Mouse (Mus musculus) megakaryocyte-erythroid progenitor cell, adult 5-6 weeks (primary cell): Measurements from ENCODE around the gene Mfsd14a. TPM values are rescaled to one million over a fixed set of nuclear protein-coding genes. Genes with fewer than 3 reads are reported as not detected.
"Not testable (repeated sequence)": the region's sequence is repeated elsewhere in the genome, so short reads cannot be mapped to it uniquely, and the experiment has no call there.

Experiments used
- ATAC-seq: replicated peaks from 2 replicates; pipeline ENCODE4 v1.8.0; 2016; ENCODE audit warnings: mild to moderate bottlenecking, inconsistent platforms; ENCODE audit not compliant: severe bottlenecking, poor library complexity, low FRiP score, low TSS enrichment
- total RNA-seq, 2 experiments: library from RNA; stranded (forward) in 1 of 2; stranded (reverse) in 1 of 2; fragments of 200-1000, 215-1000 nt in 1 of 2; fragments of >200 nt in 1 of 2; fragmentation: Nextera tagmentation in 1 of 2; gene quantifications; 2 replicates each; pipeline ENCODE4 v1.2.3; 2014 to 2017

The Mfsd14a gene
- total RNA-seq, 2 experiments from 2014 or later = 53.6 to 95.4 TPM

GRCm38 (mm10) chr3:116654051-116654450 is 8.4 kb downstream of the Mfsd14a start:
- not testable (repeated sequence) for ATAC-seq

DNA sequence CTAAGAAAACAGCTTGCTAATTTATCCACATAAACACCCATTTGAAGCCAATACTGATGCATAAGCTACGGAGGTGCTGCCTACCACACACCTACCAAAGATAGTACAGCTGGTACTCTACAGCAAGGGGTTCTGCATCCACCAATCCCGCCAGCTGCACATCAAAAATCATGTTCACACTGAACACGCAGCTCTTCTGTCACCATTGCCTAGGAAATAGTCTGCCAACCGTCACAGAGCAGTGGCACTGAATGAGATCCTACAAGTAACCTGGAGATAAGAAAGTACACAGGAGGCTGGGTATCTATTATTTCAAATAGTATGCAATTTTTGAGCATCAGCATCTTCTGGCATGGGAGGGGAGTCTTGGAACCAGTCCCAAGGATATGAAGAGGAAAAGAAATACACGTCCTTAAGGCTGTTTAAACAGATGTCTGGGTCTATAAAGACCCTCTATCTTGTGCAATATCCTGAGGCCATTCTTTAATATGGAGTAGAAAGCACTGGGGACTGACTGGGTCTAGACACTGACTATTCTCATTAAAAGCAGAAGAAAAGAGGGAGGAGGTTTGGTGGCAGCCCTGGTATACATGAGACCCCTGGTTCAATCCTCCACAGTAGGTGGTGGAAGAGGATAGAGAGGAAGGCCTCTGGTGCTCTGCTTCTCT is 9.1 kb downstream of the Mfsd14a start:
- ATAC-seq = peak; percentile 83

GRCm38 (mm10) chr3:116652033-116652446 is 10.4 kb downstream of the Mfsd14a start:
- ATAC-seq = no peak

DNA sequence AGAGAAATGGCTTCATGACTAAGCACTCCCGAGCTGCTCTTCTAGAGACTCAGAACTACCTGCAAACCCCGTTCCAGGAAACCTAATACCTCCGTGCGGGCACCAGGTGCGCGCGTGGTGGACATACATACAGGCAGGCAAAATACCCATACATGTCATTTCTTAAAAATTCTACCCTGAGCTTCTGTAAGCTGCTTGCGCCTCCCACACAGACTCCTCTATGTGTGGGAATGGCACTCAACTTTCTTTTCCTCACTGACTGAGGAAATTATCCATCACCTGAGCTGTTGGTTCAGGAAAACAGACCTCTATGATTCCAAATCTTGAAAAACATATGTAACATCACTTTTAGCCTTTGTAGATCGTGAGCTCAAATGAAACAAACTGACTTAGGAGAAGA is 11.8 kb downstream of the Mfsd14a start:
- ATAC-seq = no peak

DNA sequence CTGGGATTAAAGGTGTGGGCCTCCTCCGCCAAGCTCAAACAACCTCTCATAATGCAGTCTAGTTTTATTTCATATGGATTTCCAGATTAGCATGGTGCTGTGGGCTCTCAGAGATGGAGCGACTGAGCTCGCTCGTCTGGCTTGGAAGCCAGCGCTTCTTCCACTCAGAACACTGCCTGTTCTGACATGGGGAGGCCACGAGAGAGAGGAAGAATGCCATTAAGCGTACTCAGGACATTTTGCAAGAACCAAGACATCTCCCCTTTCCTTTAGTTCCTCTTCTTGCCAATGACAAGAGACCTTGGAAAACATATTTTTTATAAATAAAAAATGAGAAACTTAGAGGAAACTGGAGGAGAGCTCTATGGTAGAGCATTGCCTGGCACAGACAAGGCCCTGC is 13.7 kb downstream of the Mfsd14a start:
- no peak for ATAC-seq

GRCm38 (mm10) chr3:116646387-116646786 is 16.1 kb downstream of the Mfsd14a start:
- no peak for ATAC-seq

DNA sequence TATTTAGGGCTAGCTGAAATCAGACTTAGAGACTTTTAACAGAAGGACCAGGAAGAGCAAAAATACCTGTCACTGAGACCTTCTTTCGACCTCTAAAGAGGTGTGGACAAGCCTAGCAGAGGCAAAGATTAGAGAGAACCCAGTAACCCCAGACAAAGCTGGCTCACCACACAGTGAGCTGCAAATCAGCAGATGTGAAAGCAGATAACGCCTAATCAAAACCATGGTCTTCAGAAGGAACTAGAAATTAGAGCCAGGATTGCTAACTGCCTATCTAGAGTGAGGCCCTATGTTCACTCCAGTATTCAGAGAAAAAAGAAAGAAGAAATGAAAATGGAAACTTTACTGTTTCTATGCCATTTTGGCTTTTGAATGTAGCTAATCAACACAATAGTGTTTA is 20.1 kb downstream of the Mfsd14a start:
- peak; percentile 57 for ATAC-seq

DNA sequence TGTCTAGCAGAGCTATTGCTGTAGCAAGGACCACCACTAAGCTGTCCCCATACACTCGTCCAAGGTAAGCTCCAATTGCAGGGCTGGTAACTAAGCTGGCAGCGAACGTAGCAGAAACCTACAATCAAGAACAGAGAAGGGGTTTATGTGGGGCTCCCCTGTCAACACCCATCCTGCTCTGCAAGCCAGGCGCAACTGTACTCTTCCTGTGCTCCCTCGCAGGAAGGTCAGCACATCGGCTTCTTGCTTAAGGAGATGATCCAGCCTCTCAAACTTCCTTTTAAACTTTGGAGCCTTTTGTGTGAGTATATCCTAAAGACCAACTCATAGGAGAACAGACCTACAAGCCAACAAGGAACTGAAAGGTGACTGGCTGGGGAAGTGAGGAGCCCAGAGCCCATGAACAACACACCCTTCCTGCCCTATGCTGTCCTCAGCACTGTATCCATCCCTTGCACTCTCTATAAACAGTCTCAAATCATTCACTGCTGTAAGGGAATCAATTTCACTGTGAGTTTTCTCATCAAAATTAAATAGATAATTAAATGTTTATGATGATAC is 20.6 kb downstream of the Mfsd14a start:
- ATAC-seq = no peak

DNA sequence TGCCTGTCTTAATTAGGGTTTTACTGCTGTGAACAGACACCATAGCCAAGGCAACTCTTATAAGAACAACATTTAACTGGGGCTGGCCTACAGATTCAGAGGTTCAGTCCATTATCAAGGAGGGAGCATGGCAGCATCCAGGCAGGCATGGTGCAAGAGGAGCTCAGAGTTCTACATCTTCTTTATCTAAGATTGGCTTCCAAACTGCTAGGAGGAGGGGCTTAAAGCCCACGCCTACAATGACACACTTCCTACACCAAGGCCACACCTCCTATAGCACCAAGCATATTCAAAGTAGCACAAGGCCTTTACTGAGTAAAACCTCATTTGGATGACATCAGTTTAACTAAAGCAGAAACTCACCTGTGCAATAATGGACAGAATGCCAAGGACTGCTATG is 22.5 kb downstream of the Mfsd14a start:
- ATAC-seq = peak; percentile 81

- ATAC-seq = no peak
Measured at GRCm38 (mm10) chr3:116638572-116638971, 23.9 kb downstream of the Mfsd14a start.

DNA sequence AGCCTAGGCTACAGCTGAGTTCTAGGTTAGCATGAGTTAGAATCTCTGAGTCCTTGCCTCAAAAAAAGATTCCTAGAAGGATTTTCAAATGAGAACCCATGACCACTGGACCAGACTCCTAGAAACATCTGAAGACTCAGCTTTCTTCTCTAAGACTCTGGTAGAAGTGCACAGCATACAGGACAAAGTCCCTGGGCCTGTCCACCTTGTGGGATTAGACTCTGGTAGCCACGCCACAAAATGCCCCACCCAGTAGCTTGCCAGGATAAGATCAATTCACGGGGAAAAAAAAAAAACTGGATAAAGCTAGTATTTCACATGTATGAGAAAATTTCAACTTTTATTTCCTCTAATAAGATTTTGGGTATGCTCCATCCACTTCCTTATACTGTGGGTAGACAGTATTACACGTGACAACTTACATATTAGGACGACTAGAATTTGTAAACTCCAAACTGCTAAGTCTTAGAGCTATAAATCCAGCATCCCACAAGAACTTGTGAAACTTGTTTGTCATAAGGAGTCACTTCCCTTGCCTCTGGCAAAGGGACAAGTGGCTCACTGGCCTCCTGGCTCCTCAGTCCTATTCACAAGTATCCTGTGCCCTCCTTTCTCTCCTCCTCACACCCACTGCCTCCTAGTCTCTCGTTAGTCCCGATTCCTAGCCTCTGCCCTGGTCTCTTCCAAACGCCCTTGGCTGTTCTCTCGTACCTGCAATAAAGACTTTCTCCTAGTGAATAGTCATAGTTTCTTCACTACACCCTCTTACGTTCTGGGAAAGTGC is 24.6 kb downstream of the Mfsd14a start:
- no peak for ATAC-seq

DNA sequence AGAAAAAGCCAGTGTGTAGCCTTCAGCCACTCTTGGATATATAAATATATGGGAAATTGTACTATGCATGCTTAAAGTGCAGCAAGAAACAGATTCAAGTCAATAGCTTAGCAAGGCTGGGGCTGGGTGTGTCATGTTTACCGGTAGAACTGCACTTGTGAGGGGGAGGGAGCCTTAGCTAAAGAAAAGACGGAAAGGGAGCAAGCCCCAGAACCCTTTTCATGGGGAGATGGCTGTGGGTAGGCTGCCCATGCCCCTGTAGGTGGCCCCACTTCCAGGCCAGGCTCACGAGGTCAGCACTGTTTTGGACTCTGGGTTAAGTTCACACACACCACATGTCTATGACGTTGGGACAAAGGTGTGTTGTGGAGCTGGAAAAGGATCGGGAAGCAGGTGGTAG is 26.7 kb downstream of the Mfsd14a start:
- ATAC-seq = no peak

DNA sequence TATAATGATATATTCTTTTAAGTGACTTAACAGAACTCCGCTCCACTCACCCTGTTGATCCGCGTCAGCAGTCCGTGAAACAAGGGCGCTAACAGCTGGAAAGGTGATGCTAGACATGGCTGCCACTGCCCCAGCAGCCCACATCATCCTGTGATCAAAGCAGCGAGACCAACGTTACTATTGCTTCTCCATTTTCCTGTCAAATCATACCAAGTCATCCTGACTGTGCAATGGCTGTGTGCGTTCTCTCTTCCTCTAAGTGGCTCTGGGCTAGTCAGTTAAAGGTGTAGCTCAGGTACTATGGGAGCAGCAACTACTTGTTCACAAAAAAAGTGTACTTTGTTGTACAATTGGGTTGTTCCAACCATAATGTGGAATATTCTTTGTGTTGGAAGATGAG is 27.6 kb downstream of the Mfsd14a start:
- no peak for ATAC-seq

- no peak for ATAC-seq
Measured at GRCm38 (mm10) chr3:116634091-116634490, 28.4 kb downstream of the Mfsd14a start.

DNA sequence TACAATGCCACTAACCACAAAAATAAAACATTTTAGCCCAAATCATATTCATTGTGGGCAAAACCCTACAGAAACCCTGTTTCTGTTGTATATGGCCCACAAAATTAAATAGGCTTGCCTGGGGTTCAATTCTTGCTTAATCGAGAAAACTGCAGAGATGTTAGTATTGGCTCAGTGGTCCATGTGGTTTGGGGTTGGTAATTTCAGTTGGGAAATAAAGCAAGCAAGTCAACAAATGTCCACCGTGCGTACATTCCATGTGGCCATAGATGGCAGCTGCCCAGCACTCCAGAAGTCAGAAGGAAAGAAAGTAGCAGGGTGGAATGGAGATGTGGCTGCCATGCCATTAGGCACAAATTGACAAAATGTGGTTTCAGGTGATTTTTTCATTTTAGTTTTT is 29.5 kb downstream of the Mfsd14a start:
- no peak for ATAC-seq

GRCm38 (mm10) chr3:116631459-116631858 is 31.0 kb downstream of the Mfsd14a start:
- ATAC-seq = no peak

- ATAC-seq = no peak
Measured at GRCm38 (mm10) chr3:116622641-116623040, 39.8 kb downstream of the Mfsd14a start.

GRCm38 (mm10) chr3:116620636-116621370 is 41.7 kb downstream of the Mfsd14a start:
- peak; percentile 91 for ATAC-seq

DNA sequence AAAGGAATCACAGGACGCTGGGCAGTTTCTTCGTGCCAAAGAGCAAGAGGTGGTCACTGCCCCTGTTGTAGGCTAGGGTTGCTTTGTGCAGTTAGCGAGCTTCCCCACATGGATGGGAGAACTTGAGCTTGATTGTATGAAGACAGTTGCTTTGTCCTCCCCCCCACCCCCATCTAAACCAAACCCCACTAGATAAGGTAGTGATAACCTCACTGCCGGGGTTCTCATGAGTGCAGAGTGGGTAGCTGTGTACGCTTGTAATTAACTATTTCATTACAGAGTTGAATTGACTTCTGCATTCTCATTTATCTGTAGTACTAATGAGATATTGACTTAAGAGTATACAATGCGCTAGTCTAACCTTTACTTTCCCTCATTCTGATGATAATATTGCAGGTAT is 43.6 kb downstream of the Mfsd14a start:
- ATAC-seq = peak; percentile 45
